ENCODE assay signal across 8 mouse cellular contexts in genomic region chr13:112755507-112756010, GRCm38 (mm10). TPM values are rescaled to one million over a fixed set of nuclear protein-coding genes. Genes with fewer than 3 reads are reported as not detected.
DNase-seq lines count a peak whose midpoint lies in the region; ATAC-seq and TF ChIP-seq lines count a peak whose summit lies in the region.

No protein-coding gene starts in this region.

- peak; percentile 63 for DNase-seq in lung, embryonic 14.5 days
- DNase-seq in lung, adult 2 months: no peak
- no peak for DNase-seq in spleen, postnatal 10 days (ENCODE audit: low spot score in 2 of 2)
- DNase-seq in cerebellum, postnatal 4 days (ENCODE audit: low spot score in 2 of 2): no peak

- 33% methylated on average over 11 of the region's 11 CpGs for WGBS in lung, embryonic 14.5 days
- 40% methylated on average over 11 of the region's 11 CpGs for WGBS in lung, adult 2 months
- WGBS in embryonic facial prominence, embryonic 15.5 days: 35% methylated on average over 11 of the region's 11 CpGs
- WGBS in hindbrain, embryonic 15.5 days: 40% methylated on average over 11 of the region's 11 CpGs
- 59% methylated on average over 11 of the region's 11 CpGs for WGBS in neural tube, embryonic 12.5 days
- 72% methylated on average over 11 of the region's 11 CpGs for WGBS in forebrain, embryonic 13.5 days

- peaks cover 29% of the 10 kb centered on the region for H3K4me1 ChIP-seq in lung, embryonic 14.5 days (ENCODE audit: insufficient read depth)
- peaks cover 26% of the 10 kb centered on the region for H3K4me1 ChIP-seq in lung, adult 2 months (ENCODE audit: control insufficient read depth, insufficient read depth, low read length)
- H3K4me1 ChIP-seq in embryonic facial prominence, embryonic 15.5 days: peaks cover 54% of the 10 kb centered on the region
- peaks cover 13% of the 10 kb centered on the region for H3K4me1 ChIP-seq in hindbrain, embryonic 15.5 days (replicated peaks)
- H3K4me1 ChIP-seq in neural tube, embryonic 12.5 days: peaks cover 17% of the 10 kb centered on the region
- peaks cover 10% of the 10 kb centered on the region for H3K4me1 ChIP-seq in forebrain, embryonic 13.5 days

- no peaks in the 10 kb centered on the region for H3K27me3 ChIP-seq in lung, embryonic 14.5 days (ENCODE audit: insufficient read depth, low read length)
- H3K27me3 ChIP-seq in embryonic facial prominence, embryonic 15.5 days: no peaks in the 10 kb centered on the region
- no peaks in the 10 kb centered on the region for H3K27me3 ChIP-seq in hindbrain, embryonic 15.5 days
- H3K27me3 ChIP-seq in neural tube, embryonic 12.5 days (replicated peaks): no peaks in the 10 kb centered on the region
- H3K27me3 ChIP-seq in forebrain, embryonic 13.5 days: no peaks in the 10 kb centered on the region

- H3K9ac ChIP-seq in lung, embryonic 14.5 days: no peak overlapping the region
- H3K9ac ChIP-seq in embryonic facial prominence, embryonic 15.5 days: no peak overlapping the region
- no peak overlapping the region for H3K9ac ChIP-seq in hindbrain, embryonic 15.5 days
- H3K9ac ChIP-seq in neural tube, embryonic 12.5 days: no peak overlapping the region
- H3K9ac ChIP-seq in forebrain, embryonic 13.5 days: no peak overlapping the region

- H3K9me3 ChIP-seq in lung, embryonic 14.5 days (ENCODE audit: low read depth, low read length): no peaks in the 10 kb centered on the region
- H3K9me3 ChIP-seq in embryonic facial prominence, embryonic 15.5 days (replicated peaks): no peaks in the 10 kb centered on the region
- no peaks in the 10 kb centered on the region for H3K9me3 ChIP-seq in hindbrain, embryonic 15.5 days
- no peaks in the 10 kb centered on the region for H3K9me3 ChIP-seq in neural tube, embryonic 12.5 days
- H3K9me3 ChIP-seq in forebrain, embryonic 13.5 days (replicated peaks): no peaks in the 10 kb centered on the region

- no peak for TF ChIP-seq CTCF in lung, embryonic 14.5 days (IDR thresholded peaks at IDR 0.05; ENCODE audit: low read depth)
- no peak for TF ChIP-seq CTCF in lung, adult 2 months (IDR thresholded peaks at IDR 0.05; ENCODE audit: insufficient read depth, low read length)

- H3K4me2 ChIP-seq in lung, embryonic 14.5 days: peak overlapping the region; percentile 21
- no peak overlapping the region for H3K4me2 ChIP-seq in embryonic facial prominence, embryonic 15.5 days (replicated peaks)
- peak overlapping the region; percentile 29 for H3K4me2 ChIP-seq in hindbrain, embryonic 15.5 days
- no peak overlapping the region; the same call in 1 of the 2 replicates for H3K4me2 ChIP-seq in neural tube, embryonic 12.5 days (replicated peaks)
- no peak overlapping the region for H3K4me2 ChIP-seq in forebrain, embryonic 13.5 days

- peak overlapping the region; percentile 75 for H3K27ac ChIP-seq in lung, embryonic 14.5 days (ENCODE audit: low read depth)
- peak overlapping the region; percentile 76 for H3K27ac ChIP-seq in embryonic facial prominence, embryonic 15.5 days (replicated peaks)
- H3K27ac ChIP-seq in hindbrain, embryonic 15.5 days (replicated peaks): peak overlapping the region; percentile 64
- no peak overlapping the region for H3K27ac ChIP-seq in neural tube, embryonic 12.5 days
- no peak overlapping the region; the same call in 1 of the 2 replicates for H3K27ac ChIP-seq in forebrain, embryonic 13.5 days

- peak; percentile 56; the same call in 1 of the 2 replicates for ATAC-seq in lung, embryonic 14.5 days (ENCODE audit: insufficient read depth)
- ATAC-seq in embryonic facial prominence, embryonic 15.5 days (ENCODE audit: insufficient number of reproducible peaks, low FRiP score, low TSS enrichment, low read depth): 0 out of 2 replicates have a peak, but pooled peaks have one; percentile 43
- peak; percentile 47 for ATAC-seq in hindbrain, embryonic 15.5 days (ENCODE audit: low FRiP score, low read depth)
- ATAC-seq in neural tube, embryonic 12.5 days (ENCODE audit: low FRiP score, low read depth): peak; percentile 62
- ATAC-seq in forebrain, embryonic 13.5 days: no peak

- TF ChIP-seq POLR2A in lung, adult 2 months (IDR thresholded peaks at IDR 0.05; ENCODE audit: borderline replicate concordance, extremely low read depth, low read depth, low read length): no peak

- no peaks in the 10 kb centered on the region for H3K36me3 ChIP-seq in lung, embryonic 14.5 days (ENCODE audit: insufficient read depth)
- H3K36me3 ChIP-seq in embryonic facial prominence, embryonic 15.5 days: no peaks in the 10 kb centered on the region
- no peaks in the 10 kb centered on the region for H3K36me3 ChIP-seq in hindbrain, embryonic 15.5 days
- H3K36me3 ChIP-seq in neural tube, embryonic 12.5 days: no peaks in the 10 kb centered on the region
- H3K36me3 ChIP-seq in forebrain, embryonic 13.5 days (ENCODE audit: poor library complexity, severe bottlenecking): no peaks in the 10 kb centered on the region

- H3K4me3 ChIP-seq in lung, embryonic 14.5 days (ENCODE audit: low read depth, low read length): no peak overlapping the region
- no peak overlapping the region for H3K4me3 ChIP-seq in lung, adult 2 months (replicated peaks; ENCODE audit: extremely low read depth, low read depth, low read length)
- no peak overlapping the region for H3K4me3 ChIP-seq in embryonic facial prominence, embryonic 15.5 days (replicated peaks)
- H3K4me3 ChIP-seq in hindbrain, embryonic 15.5 days: no peak overlapping the region
- H3K4me3 ChIP-seq in neural tube, embryonic 12.5 days: no peak overlapping the region
- H3K4me3 ChIP-seq in forebrain, embryonic 13.5 days: no peak overlapping the region

RNA-seq across cellular contexts. Expression of gene Plpp1, which starts 45.0 kb away (rescaled TPM):
- polyA plus RNA-seq in lung, embryonic 14.5 days (2014; fragmentation: Nextera tagmentation; extraction: Ambion mirVana): 52.7 and 58.5 TPM in 2 replicates
- polyA plus RNA-seq in lung, adult 2 months (2012; rRNA removed): 171 and 191 TPM in 2 replicates
- polyA plus RNA-seq in embryonic facial prominence, embryonic 15.5 days (2015; fragmentation: Nextera tagmentation; extraction: Ambion mirVana): 68.1 and 71.6 TPM in 2 replicates
- polyA plus RNA-seq in hindbrain, embryonic 15.5 days (2015; fragmentation: Nextera tagmentation; extraction: Ambion mirVana): 66.6 and 70.9 TPM in 2 replicates
- 27.4 and 29.6 TPM in 2 replicates for polyA plus RNA-seq in neural tube, embryonic 12.5 days (2016; fragmentation: Nextera tagmentation; extraction: Ambion mirVana)
- 20.6 and 27.0 TPM in 2 replicates for polyA plus RNA-seq in forebrain, embryonic 13.5 days (2015; fragmentation: Nextera tagmentation; extraction: Ambion mirVana)

Comparison
In these comparisons a context has a peak if more than half of its experiments do, and no peak if none do; other contexts are left out.
1. H3K27ac ChIP-seq: peak in lung, embryonic 14.5 days (single experiment), embryonic facial prominence, embryonic 15.5 days (single experiment) and hindbrain, embryonic 15.5 days (single experiment); none in neural tube, embryonic 12.5 days (single experiment) and forebrain, embryonic 13.5 days (single experiment).
2. H3K4me2 ChIP-seq: peak in lung, embryonic 14.5 days (single experiment) and hindbrain, embryonic 15.5 days (single experiment); none in embryonic facial prominence, embryonic 15.5 days (single experiment), neural tube, embryonic 12.5 days (single experiment) and forebrain, embryonic 13.5 days (single experiment).